Mouse (Mus musculus): ENCODE measurements around the gene Ano4. TPM values are rescaled to one million over a fixed set of nuclear protein-coding genes. Genes with fewer than 3 reads are reported as not detected.

The Ano4 gene
- total and polyA plus RNA-seq, 3 experiments, result not detected

DNA sequence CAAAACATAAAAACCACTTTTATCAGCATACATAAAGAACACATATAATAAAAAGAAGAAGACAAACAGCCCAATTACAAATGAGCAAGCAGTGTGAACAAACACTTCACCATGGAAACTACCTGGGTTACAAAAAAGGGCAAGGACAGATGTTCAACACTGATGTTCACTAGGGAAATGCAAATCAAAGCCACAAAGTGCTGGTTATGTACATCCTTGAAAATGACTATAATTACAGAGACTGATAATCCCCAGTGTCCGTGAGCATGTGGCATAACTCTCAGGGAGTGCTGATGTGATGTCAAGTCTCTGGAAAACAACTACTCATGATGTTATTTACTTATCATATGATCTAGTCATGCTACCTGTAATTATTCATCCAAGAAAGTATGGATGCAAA, 336.3 kb downstream of the Ano4 start:
- Histone ChIP-seq H3K4me1 (ENCODE audit: control insufficient read depth in 1 of 2, insufficient read depth in 2 of 2, low read length in 2 of 2) (no peaks in the 10 kb centered on the region), H3K9ac (ENCODE audit: control insufficient read depth, low read depth, low read length, poor library complexity, severe bottlenecking) (no peak overlapping the region), H3K27me3 (ENCODE audit: control insufficient read depth in 1 of 2, insufficient read depth in 2 of 2, low read length in 2 of 2) (no peaks in the 10 kb centered on the region), H3K79me2 (ENCODE audit: control insufficient read depth, insufficient read depth, low read length, poor library complexity) (no peaks in the 10 kb centered on the region), H3K27ac (ENCODE audit: control insufficient read depth, low read depth, low read length) (no peak overlapping the region), H3K4me3 (ENCODE audit: control insufficient read depth in 1 of 2, insufficient read depth in 1 of 2, low read depth in 2 of 2, low read length in 2 of 2) (no peak overlapping the region), H3K9me3 (replicated peaks; ENCODE audit: insufficient read depth, low read length) (no peaks in the 10 kb centered on the region), H3K36me3 (ENCODE audit: control insufficient read depth in 1 of 2, insufficient read depth in 2 of 2, low read length in 2 of 2) (no peaks in the 10 kb centered on the region)
- TF ChIP-seq ELF1 (IDR thresholded peaks at IDR 0.05; ENCODE audit: low read depth, low read length) (no peak), GATA1 (IDR thresholded peaks at IDR 0.05; ENCODE audit: low read depth, low read length) (no peak), MYC (IDR thresholded peaks at IDR 0.05; ENCODE audit: low read depth, low read length) (no peak), MEF2A (IDR thresholded peaks at IDR 0.05; ENCODE audit: extremely low read depth, insufficient replicate concordance, low read depth, low read length, poor library complexity, severe bottlenecking) (no peak), POLR2AphosphoS2 (IDR thresholded peaks at IDR 0.05; ENCODE audit: low read length) (no peak), SMC3 (IDR thresholded peaks at IDR 0.05; ENCODE audit: low read depth, low read length) (no peak), EP300 (IDR thresholded peaks at IDR 0.05; ENCODE audit: low read depth in 1 of 2, low read length in 2 of 2) (no peak), SIN3A (IDR thresholded peaks at IDR 0.05; ENCODE audit: low read length) (no peak), UBTF (IDR thresholded peaks at IDR 0.05; ENCODE audit: borderline replicate concordance, insufficient read depth, low read depth, low read length) (no peak), MAFK (IDR thresholded peaks at IDR 0.05; ENCODE audit: borderline replicate concordance, low read depth, low read length) (no peak)
- DNase-seq (ENCODE audit: low read depth, low spot score), result no peak

DNA sequence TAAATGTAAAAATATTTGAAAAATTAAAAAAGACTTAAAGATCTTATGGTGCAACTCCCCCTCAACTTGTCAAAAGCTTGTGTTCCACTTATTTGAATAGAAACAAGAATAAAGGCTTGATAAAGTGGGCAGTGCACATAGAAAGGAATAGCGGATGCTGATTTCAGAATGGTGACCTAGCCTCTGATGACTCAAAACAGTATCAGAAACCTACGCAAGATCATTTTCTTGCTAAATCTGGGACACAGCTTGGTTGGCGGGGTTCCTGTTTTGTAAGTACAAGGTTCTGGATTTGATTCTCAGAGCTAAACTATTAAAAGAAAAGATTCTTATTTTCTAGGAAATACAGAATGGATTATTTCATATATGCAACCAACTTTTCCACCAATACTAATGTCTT, 340.0 kb downstream of the Ano4 start:
- H3K27me3 ChIP-seq (ENCODE audit: control insufficient read depth in 1 of 2, insufficient read depth in 2 of 2, low read length in 2 of 2), result no peaks in the 10 kb centered on the region
- no peak overlapping the region for H3K9ac ChIP-seq (ENCODE audit: control insufficient read depth, low read depth, low read length, poor library complexity, severe bottlenecking)
- no peaks in the 10 kb centered on the region for H3K4me1 ChIP-seq (ENCODE audit: control insufficient read depth in 1 of 2, insufficient read depth in 2 of 2, low read length in 2 of 2)
- DNase-seq (ENCODE audit: low read depth, low spot score), result no peak
- no peak overlapping the region for H3K27ac ChIP-seq (ENCODE audit: control insufficient read depth, low read depth, low read length)
- no peaks in the 10 kb centered on the region for H3K36me3 ChIP-seq (ENCODE audit: control insufficient read depth in 1 of 2, insufficient read depth in 2 of 2, low read length in 2 of 2)
- no peak for TF ChIP-seq RAD21 (IDR thresholded peaks at IDR 0.05; ENCODE audit: low read depth, low read length)
- no peak for TF ChIP-seq JUND (IDR thresholded peaks at IDR 0.05; ENCODE audit: low read depth, low read length)
- no peak for TF ChIP-seq E2F4 (IDR thresholded peaks at IDR 0.05; ENCODE audit: borderline replicate concordance, low read depth, low read length)
- TF ChIP-seq RCOR1 (IDR thresholded peaks at IDR 0.05; ENCODE audit: low read depth, low read length), result no peak
- TF ChIP-seq MAZ (IDR thresholded peaks at IDR 0.05; ENCODE audit: low read depth, low read length), result no peak
- no peak for TF ChIP-seq NRF1 (IDR thresholded peaks at IDR 0.05; ENCODE audit: insufficient read depth, low read depth, low read length, poor library complexity, severe bottlenecking)
- no peak for TF ChIP-seq GATA1 (IDR thresholded peaks at IDR 0.05; ENCODE audit: low read depth, low read length)
- TF ChIP-seq MYC (IDR thresholded peaks at IDR 0.05; ENCODE audit: low read depth, low read length), result no peak
- TF ChIP-seq MXI1 (IDR thresholded peaks at IDR 0.05; ENCODE audit: low read depth, low read length), result no peak
- TF ChIP-seq KAT2A (conservative IDR thresholded peaks at IDR 0.05; ENCODE audit: low read depth, low read length), result no peak
- no peak for TF ChIP-seq CHD1 (IDR thresholded peaks at IDR 0.05; ENCODE audit: low read depth, low read length)
- no peak for TF ChIP-seq USF1 (IDR thresholded peaks at IDR 0.05; ENCODE audit: low read depth, low read length)
- TF ChIP-seq CTCF (IDR thresholded peaks at IDR 0.05 in 2 of 3, conservative IDR thresholded peaks at IDR 0.05 in 1 of 3; ENCODE audit: control insufficient read depth in 1 of 3, insufficient read depth in 1 of 3, low read depth in 2 of 3, low read length in 3 of 3, poor library complexity in 1 of 3, severe bottlenecking in 1 of 3), result no peak
- TF ChIP-seq ZC3H11A (IDR thresholded peaks at IDR 0.05; ENCODE audit: low read depth, low read length), result no peak
- no peak for TF ChIP-seq SIN3A (IDR thresholded peaks at IDR 0.05; ENCODE audit: low read length)
- TF ChIP-seq USF2 (IDR thresholded peaks at IDR 0.05; ENCODE audit: borderline replicate concordance in 1 of 2, insufficient read depth in 1 of 2, low read depth in 1 of 2, low read length in 2 of 2), result no peak
- no peak for TF ChIP-seq MEF2A (IDR thresholded peaks at IDR 0.05; ENCODE audit: extremely low read depth, insufficient replicate concordance, low read depth, low read length, poor library complexity, severe bottlenecking)
- TF ChIP-seq ZKSCAN1 (IDR thresholded peaks at IDR 0.05; ENCODE audit: low read depth, low read length), result no peak
- no peak for TF ChIP-seq ELF1 (IDR thresholded peaks at IDR 0.05; ENCODE audit: low read depth, low read length)
- no peak overlapping the region for H3K4me3 ChIP-seq (ENCODE audit: control insufficient read depth in 1 of 2, insufficient read depth in 1 of 2, low read depth in 2 of 2, low read length in 2 of 2)
- H3K79me2 ChIP-seq (ENCODE audit: control insufficient read depth, insufficient read depth, low read length, poor library complexity), result no peaks in the 10 kb centered on the region
- H3K9me3 ChIP-seq (replicated peaks; ENCODE audit: insufficient read depth, low read length), result no peaks in the 10 kb centered on the region
